Mouse (Mus musculus) mouse embryonic stem cell (cell line): ENCODE measurements around the gene Rnaset2b.
"Not testable (repeated sequence)": the region's sequence is repeated elsewhere in the genome, so short reads cannot be mapped to it uniquely, and the experiment has no call there.

Source experiments
- in situ Hi-C, 2 experiments: fragments of 300-500 bp; cut with MboI; formaldehyde crosslinking; loops; 1 replicate in 1 of 2; 3 replicates in 1 of 2; pipeline ENCODE4 v1.14.3; 2019 to 2020; ENCODE audit warnings: low sequenced_read_pairs in 2 of 2, low pct_unique_long_range_greater_than_20kb in 1 of 2, mixed read lengths in 1 of 2; ENCODE audit not compliant: unreplicated experiment in 1 of 2

Gene Rnaset2b

GRCm38 (mm10) chr17:7030622-7031174 lies 60.3 kb downstream of the Rnaset2b start:
- in situ Hi-C loops = not testable (repeated sequence)

GRCm38 (mm10) chr17:7033192-7034166 lies 63.0 kb downstream of the Rnaset2b start:
- in situ Hi-C loops = not testable (repeated sequence)
